Mouse (Mus musculus): ENCODE data around the gene Ranbp2. TPM values are rescaled to one million over a fixed set of nuclear protein-coding genes. Genes with fewer than 3 reads are reported as not detected.

The Ranbp2 gene
- polyA plus RNA-seq (2012; rRNA removed) = 11.3 and 12.5 TPM in 2 replicates

DNA sequence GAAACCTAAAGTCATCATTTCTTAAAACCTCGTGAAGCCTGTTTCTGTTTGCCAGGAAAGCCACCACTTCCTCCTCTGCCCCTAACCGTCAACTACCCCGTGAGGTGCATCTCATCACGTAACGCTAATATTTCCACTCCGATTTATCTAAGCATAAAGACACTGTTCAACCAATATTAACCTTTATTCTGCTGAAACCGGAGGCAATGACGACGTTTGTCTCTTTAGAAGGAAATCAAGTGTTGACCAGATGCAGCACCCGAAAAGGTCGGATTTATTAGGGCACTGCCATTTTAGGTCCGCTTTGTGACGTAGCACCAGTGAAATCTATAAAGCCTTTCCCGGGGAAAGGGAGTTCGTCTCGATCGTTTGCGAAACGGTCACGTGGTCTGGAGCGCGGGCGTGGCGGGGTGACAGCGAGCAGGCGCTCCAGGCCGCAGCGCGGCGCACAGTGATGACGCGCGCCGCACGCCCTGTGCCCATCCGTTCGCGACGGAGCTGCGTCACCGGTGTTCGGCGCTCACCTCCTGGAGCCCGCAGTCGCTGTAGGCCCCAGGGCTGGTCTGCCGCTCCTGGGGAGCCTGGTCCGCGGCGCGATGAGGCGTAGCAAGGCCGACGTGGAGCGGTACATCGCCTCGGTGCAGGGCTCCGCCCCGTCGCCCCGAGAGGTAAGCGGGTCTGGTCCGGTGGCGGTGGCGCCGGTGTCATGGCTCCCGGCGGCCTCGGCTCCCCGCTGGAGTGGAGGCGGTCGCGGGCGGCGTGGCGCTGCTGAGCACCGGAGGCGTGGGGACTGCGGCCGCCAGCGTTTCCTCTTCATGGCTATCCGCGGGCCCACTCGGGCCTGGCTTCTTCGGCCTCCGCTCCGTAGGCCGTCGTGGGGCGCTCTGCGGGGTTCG lies at the start of gene Ranbp2:
Gene Ranbp2 (plus strand): TSS at position 537 of the 896 bp plus-strand sequence.

DNA sequence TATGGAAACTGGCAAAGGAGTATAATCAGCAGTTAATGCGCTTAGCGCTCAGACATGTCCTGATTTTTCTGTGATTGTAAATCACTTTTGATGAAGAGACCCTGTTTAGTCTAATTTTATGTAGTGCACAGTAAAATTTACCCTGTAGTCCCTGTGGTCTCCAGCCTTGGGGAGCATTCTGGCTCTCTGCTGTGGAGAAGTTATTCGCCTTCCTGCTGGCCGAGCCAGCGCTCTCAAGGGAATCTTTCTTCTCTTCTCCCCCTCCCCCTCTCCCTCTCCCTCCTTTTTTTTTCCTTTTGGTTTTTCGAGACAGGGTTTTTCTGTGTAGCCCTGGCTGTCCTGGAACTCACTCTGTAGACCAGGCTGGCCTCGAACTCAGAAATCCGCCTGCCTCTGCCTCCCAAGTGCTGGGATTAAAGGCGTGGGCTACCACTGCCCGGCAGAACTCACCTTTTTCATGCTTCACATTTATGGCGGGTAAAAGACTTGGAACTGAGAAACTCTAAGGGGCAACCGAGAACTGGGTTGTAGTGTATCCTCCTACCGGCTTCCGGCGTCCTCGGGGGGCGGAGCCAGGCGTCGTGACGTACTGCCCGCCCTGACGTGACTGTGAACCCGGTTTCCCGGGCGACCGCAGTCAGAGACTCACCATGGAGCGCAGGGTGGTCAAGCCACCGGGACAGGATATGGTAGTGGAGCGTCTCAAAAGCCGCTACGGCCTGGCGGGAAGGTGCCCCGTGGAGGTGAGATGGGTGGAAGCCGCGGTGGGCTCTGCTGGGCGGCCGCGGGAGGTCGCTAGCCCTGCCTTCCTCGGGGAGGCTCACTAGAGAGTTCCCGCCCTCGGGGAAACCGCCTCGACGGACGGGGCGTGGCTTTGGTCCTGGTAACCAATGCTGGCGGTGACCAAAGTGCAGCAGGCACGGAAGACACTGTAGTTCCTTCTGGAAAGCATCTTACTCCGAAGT lies 50.9 kb downstream of the Ranbp2 start, which contains the start of gene Ccdc138:
Gene Ccdc138 (plus strand): TSS at position 629 of the 965 bp plus-strand sequence.

Other genes with a start within 250 kb of the Ranbp2 start
- not detected in 2 replicates for gene AW822073, start 222.0 kb upstream of the Ranbp2 start, polyA plus RNA-seq (2012; rRNA removed)
- not detected in 2 replicates for gene Duxf3, start 214.2 kb upstream of the Ranbp2 start, polyA plus RNA-seq (2012; rRNA removed)
- gene Gm4981, start 210.2 kb upstream of the Ranbp2 start, polyA plus RNA-seq (2012; rRNA removed) = 0.04 TPM in 2 replicates
- 48.4 and 52.9 TPM in 2 replicates for gene Gcc2, start 191.4 kb upstream of the Ranbp2 start, polyA plus RNA-seq (2012; rRNA removed)
- 21.2 and 23.3 TPM in 2 replicates for gene Lims1, start 123.5 kb upstream of the Ranbp2 start, polyA plus RNA-seq (2012; rRNA removed)
- gene Ccdc138, start 51.0 kb downstream of the Ranbp2 start, polyA plus RNA-seq (2012; rRNA removed) = 5.4 and 5.5 TPM in 2 replicates
- gene Edar, start 228.7 kb downstream of the Ranbp2 start, polyA plus RNA-seq (2012; rRNA removed) = 0.63 and 0.67 TPM in 2 replicates